Mouse (Mus musculus) T-helper 2 cell (primary cell): Measurements from ENCODE around the gene Lst1.

Experiments used
- in situ Hi-C: fragments of 300-600 bp; cut with MboI, MseI; formaldehyde crosslinking; loops from one replicate; pipeline ENCODE4 v1.15.1; 2025; ENCODE audit warnings: high pct_unique_total_duplicates

Lst1 gene

GRCm38 (mm10) chr17:35210593-35210992 is 22.4 kb upstream of the Lst1 start:
- in situ Hi-C loops, result loop anchor here (10.0 to 25.0 kb wide), 2 partner anchors 802 to 1456 kb away; partner anchors contain the start of gene H2-T24

GRCm38 (mm10) chr17:35209785-35210535 is 21.7 kb upstream of the Lst1 start:
- in situ Hi-C loops, result loop anchor here (10.0 to 25.0 kb wide), 2 partner anchors 802 to 1455 kb away; partner anchors contain the start of gene H2-T24

- in situ Hi-C loops, result loop anchor here (25.0 kb wide), 1 partner anchor 807 kb away; the partner anchor contains the start of gene H2-T24
These were observed 17.1 kb upstream of the Lst1 start for GRCm38 (mm10) chr17:35205380-35205769.

- in situ Hi-C loops, result loop anchor here (25.0 kb wide), 1 partner anchor 808 kb away; the partner anchor contains the start of gene H2-T24
These were observed 16.5 kb upstream of the Lst1 start, which contains the start of gene Lta for GRCm38 (mm10) chr17:35204494-35205379. Gene Lta (minus strand): TSS chr17:35205351.

- in situ Hi-C loops, result loop anchor here (25.0 kb wide), 1 partner anchor 810 kb away; the partner anchor contains the start of gene H2-T24
These were observed 14.2 kb upstream of the Lst1 start for GRCm38 (mm10) chr17:35202442-35202841.

GRCm38 (mm10) chr17:35201787-35202186 is 13.5 kb upstream of the Lst1 start, which contains the start of gene Tnf:
Gene Tnf (minus strand): TSS chr17:35202007.
- in situ Hi-C loops, result loop anchor here (25.0 kb wide), 1 partner anchor 811 kb away; the partner anchor contains the start of gene H2-T24

- in situ Hi-C loops, result loop anchor here (25.0 kb wide), 1 partner anchor 811 kb away; the partner anchor contains the start of gene H2-T24
These were observed 12.9 kb upstream of the Lst1 start for GRCm38 (mm10) chr17:35201128-35201527.

GRCm38 (mm10) chr17:35200398-35200797 is 12.2 kb upstream of the Lst1 start:
- in situ Hi-C loops, result loop anchor here (25.0 kb wide), 1 partner anchor 812 kb away; the partner anchor contains the start of gene H2-T24

GRCm38 (mm10) chr17:35198946-35199345 is 10.7 kb upstream of the Lst1 start:
- in situ Hi-C loops, result loop anchor here (5.0 kb wide), 1 partner anchor 33 kb away; the partner anchor contains the start of gene Atp6v1g2

- in situ Hi-C loops, result loop anchor here (5.0 kb wide), 1 partner anchor 34 kb away; the partner anchor contains the start of gene Atp6v1g2
These were observed 9.8 kb upstream of the Lst1 start for GRCm38 (mm10) chr17:35198029-35198428.

GRCm38 (mm10) chr17:35197126-35197525 is 8.9 kb upstream of the Lst1 start:
- in situ Hi-C loops, result loop anchor here (5.0 kb wide), 1 partner anchor 35 kb away; the partner anchor contains the start of gene Atp6v1g2

GRCm38 (mm10) chr17:35196321-35196641 is 8.0 kb upstream of the Lst1 start:
- in situ Hi-C loops, result loop anchor here (5.0 kb wide), 1 partner anchor 36 kb away; the partner anchor contains the start of gene Atp6v1g2

- in situ Hi-C loops, result loop anchor here (5.0 kb wide), 1 partner anchor 37 kb away; the partner anchor contains the start of gene Atp6v1g2
These were observed 7.5 kb upstream of the Lst1 start for GRCm38 (mm10) chr17:35195631-35196320.

GRCm38 (mm10) chr17:35194844-35195630 is 6.8 kb upstream of the Lst1 start:
- in situ Hi-C loops, result loop anchor here (5.0 kb wide), 1 partner anchor 37 kb away; the partner anchor contains the start of gene Atp6v1g2

- in situ Hi-C loops, result no loop called here
These were observed 5.9 kb upstream of the Lst1 start, which contains the start of gene Ltb for GRCm38 (mm10) chr17:35193881-35194843. Gene Ltb (plus strand): TSS chr17:35194439.

- in situ Hi-C loops, result no loop called here
These were observed 4.7 kb upstream of the Lst1 start for GRCm38 (mm10) chr17:35192924-35193323.

- in situ Hi-C loops, result no loop called here
These were observed 3.5 kb upstream of the Lst1 start for GRCm38 (mm10) chr17:35191723-35192122.

GRCm38 (mm10) chr17:35190096-35190495 is 1.9 kb upstream of the Lst1 start:
- in situ Hi-C loops, result no loop called here

GRCm38 (mm10) chr17:35189186-35189585 is 947 bp upstream of the Lst1 start:
- in situ Hi-C loops, result no loop called here
